Mouse (Mus musculus): Measurements from ENCODE around the gene Lyplal1. TPM values are rescaled to one million over a fixed set of nuclear protein-coding genes. Genes with fewer than 3 reads are reported as not detected.

Lyplal1 gene
- polyA plus RNA-seq, 1 experiment from 2014 or later, result 32.1 TPM

- H3K4me2 ChIP-seq (ENCODE audit: low read length), result no peak overlapping the region
- WGBS, result 45% methylated on average over 5 of the region's 5 CpGs
- TF ChIP-seq CTCF (IDR thresholded peaks at IDR 0.05; ENCODE audit: low read depth), result no peak
- H3K27ac ChIP-seq, result no peak overlapping the region
- 0 out of 2 replicates have a peak, but pooled peaks cover 3% of the 10 kb centered on the region for H3K4me1 ChIP-seq (replicated peaks; ENCODE audit: insufficient read depth, low read length)
- H3K36me3 ChIP-seq (ENCODE audit: insufficient read depth, low read length), result no peaks in the 10 kb centered on the region
- DNase-seq (ENCODE audit: low spot score) (no peak), ATAC-seq (replicated peaks; ENCODE audit: low FRiP score, low read depth) (no peak)
- no peaks in the 10 kb centered on the region for H3K9me3 ChIP-seq (replicated peaks; ENCODE audit: low read length)
- H3K27me3 ChIP-seq (ENCODE audit: insufficient read depth, low read length), result no peaks in the 10 kb centered on the region
- H3K4me3 ChIP-seq (replicated peaks; ENCODE audit: low read depth, low read length), result no peak overlapping the region
- no peak overlapping the region for H3K9ac ChIP-seq (ENCODE audit: low read depth, low read length)
Measured at GRCm38 (mm10) chr1:186119856-186120255, 2.7 kb upstream of the Lyplal1 start.

DNA sequence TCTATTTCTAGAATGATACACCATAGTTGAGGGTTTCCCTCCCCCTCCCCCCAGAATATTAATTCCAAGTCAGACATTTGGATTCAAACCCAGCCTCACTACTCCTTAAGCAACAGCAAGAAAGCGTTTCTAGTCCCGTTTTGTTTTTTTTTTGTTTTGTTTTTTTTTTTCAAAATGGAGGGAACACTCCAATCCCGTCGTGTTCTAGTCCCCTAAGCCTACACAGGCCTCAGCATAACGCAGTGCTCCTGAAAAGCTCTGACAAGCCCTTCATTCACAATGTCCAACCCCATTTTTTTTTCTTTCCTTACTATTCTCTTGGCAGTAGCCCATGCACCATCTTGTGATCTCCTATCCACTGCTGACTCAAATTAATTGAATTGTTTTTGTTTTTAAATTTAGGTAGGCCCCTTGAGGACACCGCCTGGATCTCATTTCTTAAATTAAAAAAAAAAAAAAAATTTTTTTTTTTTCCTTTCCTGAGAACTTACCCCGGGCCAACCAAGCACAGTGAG lies 967 bp downstream of the Lyplal1 start:
- no peak overlapping the region for H3K9ac ChIP-seq (ENCODE audit: low read depth, low read length)
- WGBS, result 72% methylated on average over 7 of the region's 7 CpGs
- H3K4me1 ChIP-seq (replicated peaks; ENCODE audit: insufficient read depth, low read length), result 0 out of 2 replicates have a peak, but pooled peaks cover 3% of the 10 kb centered on the region
- TF ChIP-seq CTCF (IDR thresholded peaks at IDR 0.05; ENCODE audit: low read depth), result no peak
- DNase-seq (ENCODE audit: low spot score) (no peak), ATAC-seq (replicated peaks; ENCODE audit: low FRiP score, low read depth) (no peak)
- no peaks in the 10 kb centered on the region for H3K9me3 ChIP-seq (replicated peaks; ENCODE audit: low read length)
- no peak overlapping the region; the same call in 1 of the 2 replicates for H3K4me3 ChIP-seq (replicated peaks; ENCODE audit: low read depth, low read length)
- H3K27me3 ChIP-seq (ENCODE audit: insufficient read depth, low read length), result no peaks in the 10 kb centered on the region
- H3K27ac ChIP-seq, result no peak overlapping the region
- H3K36me3 ChIP-seq (ENCODE audit: insufficient read depth, low read length), result no peaks in the 10 kb centered on the region
- peak overlapping the region; percentile 92 for H3K4me2 ChIP-seq (ENCODE audit: low read length)

GRCm38 (mm10) chr1:186102313-186102712 lies 14.8 kb downstream of the Lyplal1 start:
- no peak overlapping the region for H3K4me3 ChIP-seq (replicated peaks; ENCODE audit: low read depth, low read length)
- TF ChIP-seq CTCF (IDR thresholded peaks at IDR 0.05; ENCODE audit: low read depth), result no peak
- no peak for ATAC-seq (replicated peaks; ENCODE audit: low FRiP score, low read depth)
- no peaks in the 10 kb centered on the region for H3K36me3 ChIP-seq (ENCODE audit: insufficient read depth, low read length)
- H3K4me2 ChIP-seq (ENCODE audit: low read length), result no peak overlapping the region
- DNase-seq (ENCODE audit: low spot score), result peak; percentile 55
- H3K27ac ChIP-seq, result no peak overlapping the region
- no peaks in the 10 kb centered on the region for H3K9me3 ChIP-seq (replicated peaks; ENCODE audit: low read length)
- no peaks in the 10 kb centered on the region for H3K4me1 ChIP-seq (replicated peaks; ENCODE audit: insufficient read depth, low read length)
- no peaks in the 10 kb centered on the region for H3K27me3 ChIP-seq (ENCODE audit: insufficient read depth, low read length)
- no peak overlapping the region for H3K9ac ChIP-seq (ENCODE audit: low read depth, low read length)
- WGBS, result 58% methylated on average over 8 of the region's 8 CpGs

GRCm38 (mm10) chr1:186066266-186066897 lies 50.7 kb downstream of the Lyplal1 start:
- no peak overlapping the region for H3K4me3 ChIP-seq (replicated peaks; ENCODE audit: low read depth, low read length)
- ATAC-seq (replicated peaks; ENCODE audit: low FRiP score, low read depth) (no peak), DNase-seq (ENCODE audit: low spot score) (no peak)
- no peaks in the 10 kb centered on the region for H3K4me1 ChIP-seq (replicated peaks; ENCODE audit: insufficient read depth, low read length)
- no peak overlapping the region for H3K4me2 ChIP-seq (ENCODE audit: low read length)
- WGBS, result 91% methylated on average over 2 of the region's 2 CpGs
- H3K9me3 ChIP-seq (replicated peaks; ENCODE audit: low read length), result no peaks in the 10 kb centered on the region
- H3K27ac ChIP-seq, result no peak overlapping the region
- H3K9ac ChIP-seq (ENCODE audit: low read depth, low read length), result no peak overlapping the region
- no peaks in the 10 kb centered on the region for H3K36me3 ChIP-seq (ENCODE audit: insufficient read depth, low read length)
- H3K27me3 ChIP-seq (ENCODE audit: insufficient read depth, low read length), result no peaks in the 10 kb centered on the region
- TF ChIP-seq CTCF (IDR thresholded peaks at IDR 0.05; ENCODE audit: low read depth), result no peak

DNA sequence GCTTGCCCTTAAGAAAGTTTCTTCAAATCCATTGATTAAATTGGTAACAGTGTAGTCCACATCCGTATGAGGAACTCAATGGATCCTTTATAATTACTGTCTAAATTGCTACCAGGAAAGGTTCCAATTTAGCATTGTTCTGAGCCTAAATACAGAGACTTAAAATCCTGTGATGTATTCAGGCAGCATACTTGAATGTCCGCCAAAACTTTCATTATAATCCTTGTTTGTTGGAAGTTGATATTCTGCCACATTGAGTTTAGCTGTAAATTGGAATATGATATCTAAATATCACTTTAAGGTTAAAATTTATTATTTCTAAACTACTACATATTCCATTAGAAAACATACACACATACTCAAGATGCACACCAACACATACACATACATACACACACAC lies 57.1 kb downstream of the Lyplal1 start:
- 89% methylated on average over 2 of the region's 2 CpGs for WGBS
- Histone ChIP-seq H3K36me3 (ENCODE audit: insufficient read depth, low read length) (no peaks in the 10 kb centered on the region), H3K27ac (no peak overlapping the region), H3K9ac (ENCODE audit: low read depth, low read length) (no peak overlapping the region), H3K4me1 (replicated peaks; ENCODE audit: insufficient read depth, low read length) (no peaks in the 10 kb centered on the region), H3K27me3 (ENCODE audit: insufficient read depth, low read length) (no peaks in the 10 kb centered on the region), H3K4me3 (replicated peaks; ENCODE audit: low read depth, low read length) (no peak overlapping the region), H3K4me2 (ENCODE audit: low read length) (no peak overlapping the region), H3K9me3 (replicated peaks; ENCODE audit: low read length) (no peaks in the 10 kb centered on the region)
- TF ChIP-seq CTCF (IDR thresholded peaks at IDR 0.05; ENCODE audit: low read depth), result no peak
- DNase-seq (ENCODE audit: low spot score), result no peak
- ATAC-seq (replicated peaks; ENCODE audit: low FRiP score, low read depth), result no peak

DNA sequence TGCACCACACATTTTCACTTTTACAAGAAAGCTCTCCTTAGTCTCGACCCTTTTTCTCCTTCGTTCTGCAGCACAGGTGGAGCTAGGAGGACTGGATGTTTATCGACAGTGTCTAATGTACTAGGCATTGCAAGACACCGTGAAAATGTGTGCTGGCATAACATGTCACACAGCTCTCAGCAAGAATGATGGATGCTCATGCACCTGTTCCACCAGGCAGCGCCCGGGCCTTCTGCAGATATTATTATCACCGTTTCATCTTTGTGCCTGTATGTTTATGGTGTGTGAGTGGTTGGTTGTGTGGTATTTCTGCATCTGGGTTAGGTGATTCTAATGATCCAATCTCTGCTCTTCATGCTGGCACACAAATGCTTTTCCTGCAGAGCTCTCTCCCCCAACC lies 62.9 kb downstream of the Lyplal1 start:
- TF ChIP-seq CTCF (IDR thresholded peaks at IDR 0.05; ENCODE audit: low read depth), result no peak
- no peak for DNase-seq (ENCODE audit: low spot score)
- Histone ChIP-seq H3K9me3 (replicated peaks; ENCODE audit: low read length) (no peaks in the 10 kb centered on the region), H3K27me3 (ENCODE audit: insufficient read depth, low read length) (no peaks in the 10 kb centered on the region), H3K9ac (ENCODE audit: low read depth, low read length) (no peak overlapping the region), H3K4me1 (replicated peaks; ENCODE audit: insufficient read depth, low read length) (no peaks in the 10 kb centered on the region), H3K4me2 (ENCODE audit: low read length) (no peak overlapping the region), H3K27ac (peak overlapping the region; percentile 19; the same call in 1 of the 2 replicates), H3K36me3 (ENCODE audit: insufficient read depth, low read length) (no peaks in the 10 kb centered on the region), H3K4me3 (replicated peaks; ENCODE audit: low read depth, low read length) (no peak overlapping the region)
- ATAC-seq (replicated peaks; ENCODE audit: low FRiP score, low read depth), result no peak
- WGBS, result 58% methylated on average over 7 of the region's 7 CpGs
